Mouse (Mus musculus): ENCODE measurements around the gene Mex3d. TPM values are rescaled to one million over a fixed set of nuclear protein-coding genes. Genes with fewer than 3 reads are reported as not detected.

Gene Mex3d
- polyA plus RNA-seq, 1 experiment = 17.2 TPM

- no peak for DNase-seq (ENCODE audit: extremely low spot score in 1 of 2, low spot score in 1 of 2)
Observed at GRCm38 (mm10) chr10:80388731-80389130, 1.3 kb upstream of the Mex3d start.

GRCm38 (mm10) chr10:80386735-80387471, 556 bp downstream of the Mex3d start:
- DNase-seq (ENCODE audit: extremely low spot score in 1 of 2, low spot score in 1 of 2) = no peak

GRCm38 (mm10) chr10:80385811-80386734, 1.4 kb downstream of the Mex3d start:
- no peak for DNase-seq (ENCODE audit: extremely low spot score in 1 of 2, low spot score in 1 of 2)

- DNase-seq (ENCODE audit: extremely low spot score in 1 of 2, low spot score in 1 of 2) = no peak
Observed at GRCm38 (mm10) chr10:80385310-80385709, 2.1 kb downstream of the Mex3d start.

- DNase-seq (ENCODE audit: extremely low spot score in 1 of 2, low spot score in 1 of 2) = no peak
Observed at GRCm38 (mm10) chr10:80384709-80385108, 2.8 kb downstream of the Mex3d start.

- no peak for DNase-seq (ENCODE audit: extremely low spot score in 1 of 2, low spot score in 1 of 2)
Observed at GRCm38 (mm10) chr10:80384115-80384639, 3.3 kb downstream of the Mex3d start.

GRCm38 (mm10) chr10:80383431-80383830, 4.0 kb downstream of the Mex3d start:
- no peak for DNase-seq (ENCODE audit: extremely low spot score in 1 of 2, low spot score in 1 of 2)

GRCm38 (mm10) chr10:80382641-80383365, 4.7 kb downstream of the Mex3d start:
- no peak for DNase-seq (ENCODE audit: extremely low spot score in 1 of 2, low spot score in 1 of 2)

GRCm38 (mm10) chr10:80377716-80378115, 9.7 kb downstream of the Mex3d start:
- no peak for DNase-seq (ENCODE audit: extremely low spot score in 1 of 2, low spot score in 1 of 2)

GRCm38 (mm10) chr10:80376160-80376559, 11.3 kb downstream of the Mex3d start:
- DNase-seq (ENCODE audit: extremely low spot score in 1 of 2, low spot score in 1 of 2) = peak; percentile 78 to 97

GRCm38 (mm10) chr10:80374063-80374462, 13.4 kb downstream of the Mex3d start:
- peak in 1 of 2 experiments; percentile 90 for DNase-seq (ENCODE audit: extremely low spot score in 1 of 2, low spot score in 1 of 2)

GRCm38 (mm10) chr10:80372706-80373105, 14.8 kb downstream of the Mex3d start:
- DNase-seq (ENCODE audit: extremely low spot score in 1 of 2, low spot score in 1 of 2) = no peak

GRCm38 (mm10) chr10:80371983-80372382, 15.5 kb downstream of the Mex3d start:
- DNase-seq (ENCODE audit: extremely low spot score in 1 of 2, low spot score in 1 of 2) = no peak

- DNase-seq (ENCODE audit: extremely low spot score in 1 of 2, low spot score in 1 of 2) = no peak
Observed at GRCm38 (mm10) chr10:80371411-80371966, 16.0 kb downstream of the Mex3d start.

GRCm38 (mm10) chr10:80369995-80370747, 17.3 kb downstream of the Mex3d start:
- peak in 1 of 2 experiments; percentile 70 for DNase-seq (ENCODE audit: extremely low spot score in 1 of 2, low spot score in 1 of 2)

GRCm38 (mm10) chr10:80368392-80368791, 19.1 kb downstream of the Mex3d start:
- DNase-seq (ENCODE audit: extremely low spot score in 1 of 2, low spot score in 1 of 2) = no peak

- DNase-seq (ENCODE audit: extremely low spot score in 1 of 2, low spot score in 1 of 2) = no peak
Observed at GRCm38 (mm10) chr10:80367954-80368353, 19.5 kb downstream of the Mex3d start.

GRCm38 (mm10) chr10:80365736-80366135, 21.7 kb downstream of the Mex3d start:
- no peak for DNase-seq (ENCODE audit: extremely low spot score in 1 of 2, low spot score in 1 of 2)

- no peak for DNase-seq (ENCODE audit: extremely low spot score in 1 of 2, low spot score in 1 of 2)
Observed at GRCm38 (mm10) chr10:80363734-80364133, 23.7 kb downstream of the Mex3d start.
